Mouse (Mus musculus) lung, postnatal 0 days (tissue): Measurements from ENCODE around the gene Pdlim5. TPM values are rescaled to one million over a fixed set of nuclear protein-coding genes. Genes with fewer than 3 reads are reported as not detected.
A peak's percentile ranks its signal among the peaks of the same experiment; 100 is the strongest.

Source experiments
- ATAC-seq: fragments of 200-750 bp; cut with Nextera tagmentation; 2 replicates; pipeline ENCODE4 v1.8.0; 2017; ENCODE audit warnings: moderate library complexity
- DNase-seq: peaks from one replicate; pipeline ENCODE4 v3.0.0-alpha.2; 2016; ENCODE audit warnings: low spot score
- H3K27ac ChIP-seq: fragments of 300-500 bp; sonication (generic); 2 replicates; pipeline ENCODE4 v1.5.1; 2014; ENCODE audit warnings: antibody characterized with exemption, mild to moderate bottlenecking, low read length, mixed read lengths
- H3K27me3 ChIP-seq: fragments of 300-500 bp; sonication (generic); replicated peaks from 2 replicates; pipeline ENCODE4 v1.6.1; 2014; ENCODE audit warnings: low read length, mixed read lengths; ENCODE audit not compliant: insufficient read depth
- H3K36me3 ChIP-seq: fragments of 300-500 bp; sonication (generic); 2 replicates; pipeline ENCODE4 v1.6.1; 2014; ENCODE audit warnings: low read length, mixed read lengths; ENCODE audit not compliant: insufficient read depth
- H3K4me1 ChIP-seq: fragments of 300-500 bp; sonication (generic); 2 replicates; pipeline ENCODE4 v1.6.1; 2014; ENCODE audit warnings: antibody characterized with exemption, low read depth, low read length, mixed read lengths; ENCODE audit not compliant: insufficient read depth
- H3K4me2 ChIP-seq: fragments of 300-500 bp; sonication (generic); replicated peaks from 2 replicates; pipeline ENCODE4 v1.6.1; 2014; ENCODE audit warnings: low read depth, mild to moderate bottlenecking, low read length, moderate library complexity, mixed read lengths
- H3K4me3 ChIP-seq: fragments of 300-500 bp; sonication (generic); 2 replicates; pipeline ENCODE4 v1.5.1; 2014; ENCODE audit warnings: low read depth, low read length
- H3K9ac ChIP-seq: fragments of 300-500 bp; sonication (generic); replicated peaks from 2 replicates; pipeline ENCODE4 v1.6.1; 2014; ENCODE audit warnings: low read depth, mild to moderate bottlenecking
- H3K9me3 ChIP-seq: fragments of 300-500 bp; sonication (generic); 2 replicates; pipeline ENCODE4 v1.6.1; 2016; ENCODE audit warnings: low read length, mixed read lengths
- CTCF ChIP-seq: IDR thresholded peaks from 2 replicates; pipeline ENCODE4 v1.5.1; 2016; ENCODE audit warnings: antibody characterized with exemption, mild to moderate bottlenecking
- EP300 ChIP-seq: IDR thresholded peaks from 2 replicates; pipeline ENCODE4 v1.6.1; 2016; ENCODE audit warnings: antibody characterized with exemption, mild to moderate bottlenecking, control low read depth
- WGBS: fragments of 180-500 bp; shearing (Covaris S2); extraction: QIAGEN DNeasy Blood & Tissue Kit; methylation state at CpG from one replicate; pipeline ENCODE4 v1.1.7; 2014; 5-methylcytosine and 5-hydroxymethylcytosine counted together
- polyA plus RNA-seq: library from polyadenylated mRNA; unstranded; fragments of >200 nt; fragmentation: Nextera tagmentation; extraction: Ambion mirVana; gene quantifications from 2 replicates; pipeline ENCODE4 v1.2.1, GENCODE M21; 2015

Gene Pdlim5
- 25.8 and 28.4 TPM in 2 replicates for polyA plus RNA-seq

GRCm38 (mm10) chr3:142395520-142396193 is at the start of gene Pdlim5:
Pdlim5 (minus strand) TSS chr3:142395696.
- under 1% methylated on average over 45 of the region's 46 CpGs for WGBS
- TF ChIP-seq CTCF: no peak; the same call in 1 of the 2 replicates
- TF ChIP-seq EP300: no peak
- Histone ChIP-seq H3K4me3 (peak within 1 kb of the TSS; percentile 93), H3K4me2 (peak within 1 kb of the TSS; percentile 77), H3K4me1 (peaks cover 4% of the 10 kb centered on the region; the same call in 1 of the 2 replicates), H3K9ac (peak within 1 kb of the TSS; percentile 86), H3K27ac (peak within 1 kb of the TSS; percentile 98), H3K9me3 (no peaks in the 10 kb centered on the region), H3K27me3 (no peaks in the 10 kb centered on the region), H3K36me3 (no peaks in the 10 kb centered on the region)
- DNase-seq (peak; percentile 95), ATAC-seq (peak; percentile 96)

GRCm38 (mm10) chr3:142443710-142444043 is 48.2 kb upstream of the Pdlim5 start:
- Histone ChIP-seq H3K9ac (no peak overlapping the region), H3K4me2 (no peak overlapping the region), H3K4me3 (no peak overlapping the region), H3K27me3 (no peaks in the 10 kb centered on the region), H3K27ac (no peak overlapping the region), H3K36me3 (no peaks in the 10 kb centered on the region), H3K9me3 (no peaks in the 10 kb centered on the region), H3K4me1 (no peaks in the 10 kb centered on the region; the same call in 1 of the 2 replicates)
- ATAC-seq (no peak), DNase-seq (no peak)
- TF ChIP-seq CTCF (no peak), EP300 (no peak)
- 43% methylated on average over 4 of the region's 4 CpGs for WGBS

- Histone ChIP-seq H3K27ac (no peak overlapping the region), H3K9me3 (no peaks in the 10 kb centered on the region), H3K27me3 (no peaks in the 10 kb centered on the region), H3K9ac (no peak overlapping the region), H3K36me3 (no peaks in the 10 kb centered on the region), H3K4me1 (no peaks in the 10 kb centered on the region; the same call in 1 of the 2 replicates), H3K4me2 (peak overlapping the region; percentile 32), H3K4me3 (no peak overlapping the region)
- 6% methylated on average over 12 of the region's 12 CpGs for WGBS
- DNase-seq (peak; percentile 96), ATAC-seq (peak; percentile 64)
- 0 out of 2 replicates have a peak, but pooled peaks have one; percentile 31 for TF ChIP-seq EP300
- peak; percentile 86 for TF ChIP-seq CTCF
These were observed 47.7 kb upstream of the Pdlim5 start for GRCm38 (mm10) chr3:142443006-142443709.

- Histone ChIP-seq H3K4me2 (no peak overlapping the region), H3K27me3 (no peaks in the 10 kb centered on the region), H3K27ac (no peak overlapping the region), H3K4me3 (no peak overlapping the region), H3K36me3 (no peaks in the 10 kb centered on the region), H3K9me3 (no peaks in the 10 kb centered on the region), H3K9ac (no peak overlapping the region), H3K4me1 (no peaks in the 10 kb centered on the region; the same call in 1 of the 2 replicates)
- ATAC-seq (no peak), DNase-seq (no peak)
- WGBS: 76% methylated on average over 7 of the region's 7 CpGs
- TF ChIP-seq CTCF (no peak), EP300 (no peak)
These were observed 46.7 kb upstream of the Pdlim5 start for GRCm38 (mm10) chr3:142442161-142442560.

- Histone ChIP-seq H3K27me3 (no peaks in the 10 kb centered on the region), H3K9ac (no peak overlapping the region), H3K4me3 (no peak overlapping the region), H3K27ac (no peak overlapping the region), H3K4me2 (no peak overlapping the region), H3K36me3 (no peaks in the 10 kb centered on the region), H3K4me1 (no peaks in the 10 kb centered on the region; the same call in 1 of the 2 replicates), H3K9me3 (no peaks in the 10 kb centered on the region)
- WGBS: 24% methylated on average over 5 of the region's 5 CpGs
- DNase-seq (no peak), ATAC-seq (no peak)
- no peak for TF ChIP-seq CTCF
- no peak for TF ChIP-seq EP300
These were observed 45.6 kb upstream of the Pdlim5 start for GRCm38 (mm10) chr3:142441142-142441541.

GRCm38 (mm10) chr3:142440191-142440590 is 44.7 kb upstream of the Pdlim5 start:
- Histone ChIP-seq H3K27me3 (no peaks in the 10 kb centered on the region), H3K4me2 (no peak overlapping the region; the same call in 1 of the 2 replicates), H3K4me1 (no peaks in the 10 kb centered on the region; the same call in 1 of the 2 replicates), H3K4me3 (no peak overlapping the region), H3K36me3 (no peaks in the 10 kb centered on the region), H3K9ac (no peak overlapping the region), H3K27ac (no peak overlapping the region), H3K9me3 (no peaks in the 10 kb centered on the region)
- DNase-seq (no peak), ATAC-seq (no peak)
- TF ChIP-seq EP300: no peak
- TF ChIP-seq CTCF: no peak
- 22% methylated on average over 4 of the region's 4 CpGs for WGBS
